Mouse (Mus musculus) layer of hippocampus, postnatal 25 days (tissue): ENCODE results near the gene Tcf7l1. TPM values are rescaled to one million over a fixed set of nuclear protein-coding genes. Genes with fewer than 3 reads are reported as not detected.
"Not testable (repeated sequence)": the region's sequence is repeated elsewhere in the genome, so short reads cannot be mapped to it uniquely, and the experiment has no call there.

Experiments used
- DNase-seq, 2 experiments: peaks; one replicate each; pipeline ENCODE4 v3.0.0; 2022; ENCODE audit warnings: mixed read lengths in 2 of 2, low spot score in 1 of 2; ENCODE audit errors: extremely low spot score in 1 of 2
- total RNA-seq, 2 experiments: library from RNA; stranded (reverse); gene quantifications; 2 replicates each; pipeline ENCODE4 v1.2.3; 2021

Gene Tcf7l1
- 1 to 10 TPM; 3.3 to 4.6 TPM for total RNA-seq

DNA sequence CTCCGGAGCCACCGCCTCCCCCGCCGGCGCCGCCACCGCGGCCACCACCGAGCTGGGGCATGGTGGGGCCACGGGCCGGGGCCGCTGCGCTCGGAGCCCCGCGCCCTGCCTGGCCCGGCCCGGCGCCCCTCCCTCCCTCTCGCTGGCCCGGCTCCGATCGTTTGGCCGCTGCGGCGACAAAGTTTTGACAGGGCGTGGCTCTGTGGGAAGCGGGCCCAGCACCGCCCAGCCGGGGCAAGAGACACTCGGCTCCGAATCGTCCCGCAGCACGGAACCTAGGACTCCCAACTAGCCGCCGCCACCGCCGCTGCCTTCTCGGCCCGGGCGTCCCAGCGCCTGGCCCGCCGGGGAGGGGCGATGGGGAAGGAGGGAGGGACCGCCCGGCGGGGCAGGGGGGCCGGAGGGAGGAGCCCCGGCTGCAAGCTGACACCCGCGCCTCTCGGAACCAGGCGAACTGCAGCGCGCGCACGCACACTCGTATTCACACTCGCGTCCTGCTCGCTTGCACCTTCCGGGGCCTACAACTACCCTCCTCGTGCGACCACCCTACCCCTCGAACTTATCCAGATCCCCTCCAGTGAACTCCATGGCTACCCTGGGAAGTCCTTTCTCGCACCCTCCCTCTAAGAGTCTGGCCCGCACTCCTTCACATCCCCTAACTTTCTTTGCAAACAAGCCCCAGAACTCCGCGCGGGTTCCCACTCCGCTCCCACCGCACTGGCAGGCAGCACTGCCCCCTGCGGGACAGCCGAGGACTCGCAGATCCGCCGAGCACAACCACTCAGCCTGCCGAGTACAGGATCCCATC lies at the start of gene Tcf7l1:
Gene Tcf7l1, minus strand, starts transcription at position 363 of the 808 bp plus-strand sequence.
- peak; percentile 89 to 96 for DNase-seq

DNA sequence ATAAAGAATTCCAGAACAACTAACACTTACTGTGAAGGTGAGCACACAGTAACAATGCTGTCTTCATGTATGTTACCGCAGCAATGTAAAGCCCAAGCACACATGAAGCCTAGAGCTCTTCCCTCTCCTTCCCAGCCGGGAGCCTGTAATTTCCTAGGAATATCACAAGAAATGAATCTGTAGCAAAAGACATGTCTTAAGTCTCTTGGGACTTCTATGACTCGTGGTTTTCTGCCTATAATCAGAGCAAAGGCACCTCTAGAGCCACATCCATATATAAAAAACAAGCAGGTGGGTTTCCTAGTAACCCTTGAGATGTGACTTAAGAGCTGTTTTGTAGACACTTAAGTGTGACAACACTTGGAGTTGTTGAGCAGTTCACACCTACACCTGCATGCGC lies 48.7 kb upstream of the Tcf7l1 start:
- DNase-seq = no peak

DNA sequence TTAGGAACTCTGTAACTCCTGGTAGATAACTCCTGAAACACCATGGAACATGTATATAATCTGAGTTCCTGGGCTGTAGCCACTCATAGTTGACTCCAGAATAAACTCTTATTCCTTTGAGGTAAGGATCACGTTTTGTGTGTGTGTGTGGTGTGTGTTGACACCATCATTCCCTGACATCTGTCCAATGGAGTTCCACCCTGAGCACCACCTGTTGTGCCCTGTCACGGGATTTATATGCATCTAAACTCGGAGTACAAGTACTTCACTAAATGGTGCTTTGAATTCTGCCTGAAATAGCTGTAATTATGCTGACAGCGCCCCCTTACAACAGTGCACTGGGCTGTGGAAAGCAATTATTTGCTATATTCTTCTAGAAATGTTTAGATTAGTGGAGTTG lies 45.5 kb upstream of the Tcf7l1 start:
- no peak for DNase-seq

DNA sequence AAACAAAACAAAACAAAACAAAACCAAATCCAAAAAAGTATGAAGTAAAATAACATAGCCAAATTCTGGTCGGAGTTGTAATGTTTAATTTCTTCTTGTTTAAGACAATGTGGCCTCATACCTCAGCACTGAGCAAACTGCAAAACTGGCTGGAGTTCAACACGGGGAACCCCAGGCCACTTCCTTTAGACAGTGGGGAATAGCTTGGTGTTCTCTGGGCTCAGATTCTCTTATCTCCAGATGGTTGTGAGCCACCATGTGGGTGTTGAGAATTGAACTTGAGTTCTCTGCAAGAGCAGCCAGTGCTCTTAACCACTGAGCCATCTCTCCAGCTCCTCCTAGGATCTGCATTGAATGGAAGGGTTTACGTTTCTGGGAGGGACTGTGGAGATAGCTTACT lies 42.8 kb upstream of the Tcf7l1 start:
- no peak for DNase-seq

DNA sequence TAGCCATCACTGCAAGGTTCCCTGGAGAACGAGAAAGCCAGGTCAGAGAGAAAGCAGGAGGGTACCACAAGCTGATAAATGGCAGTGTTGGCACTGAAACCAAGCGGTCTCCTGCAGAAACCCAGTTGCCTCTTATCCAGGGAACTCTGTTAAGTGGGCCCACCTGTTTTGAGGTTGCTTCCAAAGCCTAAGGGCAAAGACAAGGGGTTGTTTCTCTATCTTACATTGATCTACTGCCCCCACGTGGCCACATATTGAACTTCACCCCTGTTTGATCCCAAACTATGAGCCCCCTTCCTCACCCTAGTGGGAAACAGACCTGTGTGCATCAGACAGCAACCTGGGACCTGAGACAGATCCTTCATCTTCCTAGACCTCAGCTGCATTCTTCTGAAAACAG lies 42.2 kb upstream of the Tcf7l1 start:
- DNase-seq = peak; percentile 64 to 80

DNA sequence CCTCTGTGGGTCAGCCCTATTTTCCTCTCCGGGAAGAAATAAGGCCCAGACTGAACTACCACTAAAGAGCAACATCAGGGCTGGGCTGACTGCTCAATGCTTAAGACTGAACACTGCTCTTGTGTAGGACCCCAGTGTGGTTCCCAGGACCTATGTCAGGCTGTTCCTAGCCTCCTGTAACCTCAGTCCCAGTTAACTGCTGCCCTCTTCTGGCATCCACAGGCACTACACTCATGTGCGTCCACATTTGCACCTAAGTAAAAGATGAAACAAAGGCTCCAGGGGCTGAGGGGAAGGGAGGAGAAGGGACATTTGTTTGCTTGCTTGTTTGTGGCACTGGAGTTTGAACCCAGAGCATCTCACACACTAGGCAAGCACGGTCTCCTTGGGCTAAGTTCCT lies 39.8 kb upstream of the Tcf7l1 start:
- no peak for DNase-seq

DNA sequence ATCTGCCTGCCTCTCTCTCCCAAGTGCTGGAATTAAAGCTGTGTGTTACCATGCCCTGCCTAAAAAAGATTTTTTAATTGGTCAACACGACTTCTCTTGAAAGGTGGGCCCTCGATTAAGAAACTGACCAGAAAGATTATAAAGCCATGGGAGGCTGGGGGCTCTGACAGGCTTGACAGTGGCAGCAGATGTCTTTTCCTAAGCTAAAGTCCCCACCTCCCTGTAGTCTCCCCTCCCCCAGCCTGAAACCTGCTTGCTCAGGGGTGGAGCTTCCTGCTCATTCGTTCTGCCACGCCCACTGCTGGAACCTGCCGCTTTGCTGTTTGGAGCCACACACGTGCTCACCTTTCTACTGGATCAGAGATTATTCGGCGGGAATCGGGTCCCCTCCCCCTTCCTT lies 39.0 kb upstream of the Tcf7l1 start:
- not testable (repeated sequence) for DNase-seq

DNA sequence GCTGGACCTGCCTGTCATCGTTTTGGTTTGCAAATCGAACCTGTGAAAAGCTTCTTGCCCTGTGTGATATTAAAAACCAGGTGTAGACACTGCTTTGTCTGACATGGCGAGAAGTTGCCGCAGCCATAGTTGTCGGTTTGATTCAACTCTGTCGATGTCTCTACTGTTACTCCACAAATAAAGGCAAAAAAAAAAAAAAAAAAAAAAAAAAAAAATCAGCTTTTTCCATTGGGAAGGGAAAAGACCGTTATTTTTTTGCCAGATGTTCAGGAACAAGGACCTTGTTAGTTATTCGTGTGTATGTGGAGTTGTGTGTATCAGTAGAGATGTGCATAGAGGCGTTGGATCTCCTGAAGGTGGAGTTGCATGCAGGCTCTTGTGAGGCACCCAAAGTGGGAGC lies 36.7 kb upstream of the Tcf7l1 start:
- DNase-seq = no peak

DNA sequence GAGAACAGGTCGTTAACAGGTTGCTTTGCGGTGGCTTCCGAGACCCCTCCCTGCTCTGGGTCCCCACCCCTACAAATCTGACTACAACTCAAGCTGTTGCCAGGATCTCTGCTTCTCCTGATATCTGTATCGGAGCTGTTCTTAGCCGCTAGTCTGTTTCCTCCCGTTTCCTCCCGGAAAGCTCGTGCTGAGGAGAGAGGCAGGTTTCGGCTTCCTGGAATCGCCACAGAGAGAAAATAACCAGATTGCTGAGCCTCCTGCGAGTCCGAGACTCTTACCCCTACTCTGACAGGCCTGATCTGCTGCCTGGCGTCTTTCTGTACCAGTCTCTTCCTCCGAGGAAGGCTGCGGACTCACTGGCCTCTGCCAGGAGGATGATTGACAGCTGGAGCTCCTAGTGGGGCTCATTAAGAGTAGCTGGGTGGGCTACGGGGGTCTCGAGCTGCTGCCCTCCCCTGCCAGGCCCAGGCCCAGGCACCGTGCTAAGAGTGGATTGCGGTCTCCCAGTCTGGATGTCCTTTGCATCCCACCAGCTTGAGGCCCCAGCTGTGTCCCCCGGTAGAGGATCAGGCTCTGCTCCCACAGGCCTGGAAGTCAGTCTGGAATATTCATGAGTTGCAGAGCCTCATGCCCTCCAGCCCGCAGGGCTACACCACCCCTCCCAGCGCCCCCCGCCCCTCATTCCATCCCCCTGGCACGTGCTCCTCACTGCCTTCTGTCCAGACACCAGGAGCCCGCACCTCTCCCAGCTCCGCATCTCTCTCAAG lies 36.1 kb upstream of the Tcf7l1 start:
- DNase-seq = no peak

DNA sequence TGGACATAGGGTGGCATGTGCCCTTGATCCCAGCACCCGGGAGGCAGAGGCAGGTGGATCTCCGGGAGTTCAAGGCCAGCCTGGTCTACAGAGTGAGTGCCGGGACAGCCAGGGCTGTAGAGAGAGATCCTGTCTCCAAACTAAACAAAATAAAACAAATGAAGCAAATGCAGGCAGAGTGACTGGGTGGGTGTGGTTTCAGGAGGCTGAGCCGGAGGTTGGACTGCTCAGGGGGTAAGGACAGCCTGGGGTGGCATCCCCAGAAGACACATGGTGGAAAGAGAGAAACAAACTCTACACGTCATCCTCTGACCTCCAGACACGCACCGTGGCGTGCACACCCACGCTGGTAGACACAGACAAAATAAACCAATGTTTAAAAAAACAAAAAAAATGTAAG lies 24.4 kb upstream of the Tcf7l1 start:
- no peak for DNase-seq

DNA sequence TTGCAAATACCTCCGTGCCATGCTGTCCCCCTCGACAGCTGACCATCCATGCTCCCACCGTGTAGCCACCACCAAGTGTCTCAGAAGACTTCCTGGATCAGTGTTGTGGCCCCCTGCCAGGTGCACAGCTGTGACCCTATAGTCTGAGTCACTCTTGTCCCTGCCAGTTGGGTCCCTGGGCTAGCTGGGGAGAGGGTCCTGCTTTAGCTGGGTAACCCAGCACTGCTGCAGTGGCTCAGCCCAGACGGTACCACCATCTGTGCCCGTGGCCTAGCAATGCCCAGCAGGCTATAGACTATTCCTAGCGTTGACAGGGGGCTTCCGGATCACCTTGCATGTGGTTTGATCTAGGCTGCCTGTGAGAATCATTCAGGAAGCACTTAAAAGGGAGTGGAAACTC lies 21.2 kb upstream of the Tcf7l1 start:
- DNase-seq = no peak

DNA sequence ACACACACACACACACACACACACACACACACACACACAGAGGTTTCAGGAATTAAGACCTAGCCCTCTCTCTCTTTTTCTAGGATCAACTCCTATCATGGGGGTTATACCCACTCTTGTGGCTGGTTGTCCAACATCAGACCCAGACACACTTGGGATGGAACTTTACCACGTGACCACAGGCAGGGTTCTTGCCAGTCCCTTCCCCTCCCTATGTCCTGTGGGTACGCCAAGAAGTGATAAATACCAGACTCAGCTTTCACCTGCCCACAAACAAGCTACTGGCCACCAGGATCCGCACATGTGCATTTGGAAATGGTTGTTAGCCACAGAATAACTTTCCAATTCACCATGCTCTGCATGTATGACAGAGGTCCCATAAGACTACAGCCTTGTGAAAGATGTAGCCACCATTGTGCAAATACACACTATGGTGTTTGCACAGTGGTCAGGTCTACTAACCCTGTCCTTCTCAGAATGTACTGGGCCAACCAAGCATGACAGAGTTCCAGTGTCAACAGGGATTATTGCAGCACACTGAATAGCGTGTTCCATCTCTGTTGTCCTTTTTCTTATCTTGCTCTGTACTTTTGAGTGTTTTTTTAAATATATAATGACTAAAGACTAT lies 20.6 kb upstream of the Tcf7l1 start:
- DNase-seq = no peak

DNA sequence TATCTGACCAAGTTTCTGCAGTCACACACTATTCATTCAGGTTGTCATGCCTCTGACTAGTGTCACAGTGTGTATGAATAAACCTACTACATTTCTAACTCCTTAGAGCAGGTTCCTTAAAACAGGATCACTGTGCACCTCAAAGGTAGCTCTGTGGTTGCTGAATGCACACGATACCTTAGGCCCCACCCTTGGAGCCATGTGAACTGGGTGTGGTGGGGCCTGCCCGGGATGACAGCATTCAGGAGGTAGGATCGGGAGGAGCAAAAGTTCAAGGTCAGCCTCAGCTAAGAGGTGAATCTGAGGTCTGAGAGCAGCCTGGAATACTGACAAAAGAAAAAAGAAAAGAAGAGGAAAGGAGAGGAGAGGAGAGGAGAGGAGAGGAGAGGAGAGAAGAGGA lies 19.3 kb upstream of the Tcf7l1 start:
- no peak for DNase-seq

DNA sequence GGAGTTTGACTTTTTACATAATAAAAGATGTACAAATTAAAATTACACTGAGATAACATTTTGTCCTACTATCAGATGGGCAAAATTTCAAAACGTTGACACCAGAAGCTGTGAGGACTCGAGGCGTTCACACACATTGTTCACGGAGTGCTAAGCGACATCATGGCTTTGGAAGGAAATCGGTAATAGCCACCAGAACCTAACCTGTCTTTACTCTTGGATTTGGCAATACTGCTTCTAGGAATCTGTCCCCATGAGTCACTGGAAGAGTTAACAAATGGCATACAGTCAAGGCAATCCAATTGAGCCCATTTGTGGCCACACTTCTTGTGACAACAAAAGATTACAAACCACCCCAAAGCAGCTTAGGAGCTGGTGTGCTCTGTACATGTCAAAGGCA lies 14.6 kb upstream of the Tcf7l1 start:
- no peak for DNase-seq

DNA sequence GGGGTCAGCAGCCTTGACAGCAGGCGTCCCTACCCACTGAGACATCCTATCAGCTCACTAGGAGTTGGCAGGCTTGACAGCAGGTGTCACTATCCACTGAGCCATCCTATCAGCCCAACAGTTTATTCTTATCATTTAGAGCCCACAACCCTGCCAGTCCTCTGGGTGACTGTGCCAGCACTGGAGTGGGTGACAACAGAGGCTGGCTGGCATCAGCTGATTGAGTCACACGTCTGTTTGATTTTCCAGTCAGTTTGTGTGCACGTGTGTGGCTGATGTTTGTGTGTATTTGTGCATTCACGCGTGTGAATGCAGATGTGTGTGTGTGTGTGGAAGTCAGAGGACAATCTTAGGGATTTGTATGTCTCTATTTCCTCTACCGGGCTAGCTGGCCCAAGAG lies 13.1 kb upstream of the Tcf7l1 start:
- no peak for DNase-seq

DNA sequence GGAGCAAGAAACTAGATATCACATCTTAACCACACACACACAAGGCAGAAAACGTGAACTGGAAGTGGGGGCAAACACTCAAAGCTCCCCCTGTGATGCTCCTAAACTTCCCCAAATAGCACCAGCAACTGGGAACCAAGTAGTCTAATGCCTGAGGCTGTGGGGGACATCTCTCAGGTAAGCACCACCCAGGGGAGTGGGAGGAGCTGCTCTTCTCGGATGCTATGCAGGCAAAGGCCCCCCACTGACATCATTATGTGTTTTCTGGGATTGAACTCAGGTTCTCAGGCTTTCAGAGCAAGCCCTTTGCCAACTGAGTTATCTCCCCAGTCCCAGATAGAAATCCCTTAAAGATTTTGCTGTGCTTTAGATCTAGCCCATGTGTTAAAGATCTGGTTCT lies 11.6 kb upstream of the Tcf7l1 start:
- DNase-seq = no peak

DNA sequence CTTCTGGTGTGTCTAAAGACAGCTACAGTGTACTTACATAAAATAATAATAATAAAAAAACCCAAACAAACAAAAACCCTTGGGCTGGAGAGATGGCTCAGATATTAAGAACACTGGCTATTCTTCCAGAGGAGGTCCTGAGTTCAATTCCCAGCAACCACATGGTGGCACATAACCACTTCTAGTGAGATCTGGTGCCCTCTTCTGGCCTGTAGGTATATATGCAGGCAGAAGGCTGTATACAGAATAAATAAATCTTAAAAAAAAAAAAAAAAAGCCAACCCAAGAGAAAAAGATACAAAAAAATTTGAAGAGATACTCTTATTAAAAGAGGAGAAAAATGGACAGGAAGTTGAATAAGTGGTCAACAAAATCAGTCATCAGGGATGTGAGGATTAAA lies 8.7 kb upstream of the Tcf7l1 start:
- DNase-seq = no peak

DNA sequence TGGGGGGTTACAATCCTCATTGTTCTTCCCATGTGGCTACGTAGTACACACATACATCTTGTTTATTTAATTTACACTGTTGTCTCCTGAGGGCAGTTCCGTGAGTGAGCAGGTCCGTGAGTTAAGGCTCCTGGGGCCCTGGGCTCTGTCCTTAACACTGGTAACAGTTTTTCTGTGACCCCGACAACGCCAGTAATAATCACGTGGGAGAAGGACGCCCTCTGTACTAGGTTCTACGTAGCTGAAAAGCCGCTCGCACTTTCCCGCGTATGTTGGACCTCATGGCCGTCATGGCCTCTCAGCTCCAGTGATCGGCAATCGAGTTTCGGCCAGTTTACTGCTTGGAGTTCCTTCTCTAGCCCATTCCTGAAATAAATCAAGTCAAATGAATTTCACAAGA lies 6.4 kb upstream of the Tcf7l1 start:
- no peak for DNase-seq

DNA sequence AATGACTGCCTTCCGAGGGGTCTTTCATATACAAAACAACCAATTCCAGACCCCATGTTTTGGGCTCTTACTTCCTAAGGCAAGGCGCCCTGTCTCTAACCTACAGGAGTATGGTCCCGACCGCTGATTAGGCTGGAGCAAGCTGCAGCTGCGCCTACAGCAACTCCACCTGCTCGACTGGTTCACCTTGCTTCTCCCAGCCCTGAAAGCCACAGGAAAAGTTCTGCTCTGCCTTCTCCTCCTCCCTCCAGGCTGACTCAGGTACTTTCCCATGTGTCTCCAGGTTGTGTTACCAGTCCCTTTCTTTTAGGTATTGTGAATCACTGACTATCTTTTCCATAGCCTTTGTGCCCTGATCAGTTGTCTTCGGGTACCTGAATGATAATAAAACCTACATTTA lies 5.8 kb upstream of the Tcf7l1 start:
- no peak for DNase-seq

DNA sequence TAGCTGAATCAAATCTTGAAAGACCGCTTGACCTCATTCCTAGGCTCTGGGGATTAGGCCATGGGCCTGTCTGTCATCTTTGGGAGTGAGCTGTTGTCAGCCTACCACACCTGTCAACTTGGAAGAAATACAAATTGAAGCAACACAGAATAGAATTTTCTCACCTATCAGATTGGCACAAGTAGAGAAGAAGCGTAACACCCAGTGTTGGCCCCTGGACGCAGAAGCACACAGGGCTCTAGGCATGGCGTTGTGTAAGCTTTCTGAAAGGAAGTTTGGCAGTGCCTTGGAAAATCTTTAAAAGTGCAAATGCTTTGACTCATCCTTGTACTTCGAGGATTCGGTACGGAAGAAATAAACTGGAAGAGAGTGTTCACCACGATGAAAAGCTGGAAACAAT lies 3.6 kb upstream of the Tcf7l1 start:
- DNase-seq = no peak
